Mouse (Mus musculus) limb, embryonic 11.5 days (tissue): ENCODE data around the gene Cops7b. TPM values are rescaled to one million over a fixed set of nuclear protein-coding genes. Genes with fewer than 3 reads are reported as not detected.

Experiments used
- ATAC-seq: fragments of 200-750 bp; cut with Nextera tagmentation; 2 replicates; pipeline ENCODE4 v1.8.0; 2017; ENCODE audit warnings: low read depth; ENCODE audit not compliant: insufficient number of reproducible peaks, low FRiP score, low TSS enrichment
- DNase-seq: peaks from one replicate; pipeline ENCODE4 v3.0.0-alpha.2; 2015; ENCODE audit warnings: low spot score
- H3K27ac ChIP-seq: fragments of 300-500 bp; sonication (generic); replicated peaks from 2 replicates; pipeline ENCODE4 v1.5.1; 2014; ENCODE audit warnings: low read depth, mild to moderate bottlenecking, low read length
- H3K27me3 ChIP-seq: fragments of 300-500 bp; sonication (generic); 2 replicates; pipeline ENCODE4 v1.6.1; 2014; ENCODE audit warnings: mild to moderate bottlenecking, low read length, mixed read lengths; ENCODE audit not compliant: control insufficient read depth, insufficient read depth
- H3K36me3 ChIP-seq: fragments of 300-500 bp; sonication (generic); 2 replicates; pipeline ENCODE4 v1.6.1; 2014; ENCODE audit warnings: mild to moderate bottlenecking, low read length, moderate library complexity, mixed read lengths; ENCODE audit not compliant: control insufficient read depth, insufficient read depth
- H3K4me1 ChIP-seq: fragments of 300-500 bp; sonication (generic); 2 replicates; pipeline ENCODE4 v1.6.1; 2014; ENCODE audit warnings: low read length, mixed read lengths; ENCODE audit not compliant: control insufficient read depth, insufficient read depth
- H3K4me2 ChIP-seq: fragments of 300-500 bp; sonication (generic); 2 replicates; pipeline ENCODE4 v1.6.1; 2014; ENCODE audit warnings: low read depth, mild to moderate bottlenecking, moderate library complexity; ENCODE audit not compliant: severe bottlenecking
- H3K4me3 ChIP-seq: fragments of 300-500 bp; sonication (generic); 2 replicates; pipeline ENCODE4 v1.5.1; 2014; ENCODE audit warnings: low read depth, low read length
- H3K9ac ChIP-seq: fragments of 300-500 bp; sonication (generic); 2 replicates; pipeline ENCODE4 v1.6.1; 2014; ENCODE audit warnings: mild to moderate bottlenecking, low read length
- H3K9me3 ChIP-seq: fragments of 300-500 bp; sonication (generic); 2 replicates; pipeline ENCODE4 v1.6.1; 2016; ENCODE audit warnings: low read length; ENCODE audit not compliant: control insufficient read depth
- WGBS: fragments of 180-500 bp; shearing (Covaris S2); extraction: QIAGEN DNeasy Blood & Tissue Kit; methylation state at CpG from one replicate; pipeline ENCODE4 v1.1.7; 2014; 5-methylcytosine and 5-hydroxymethylcytosine counted together
- microRNA-seq: library from miRNA; unstranded; fragments of <30 nt; microRNA quantifications from one replicate; pipeline ENCODE4, GENCODE M21; 2016
- polyA plus RNA-seq: library from polyadenylated mRNA; unstranded; fragments of >200 nt; fragmentation: Nextera tagmentation; extraction: Ambion mirVana; gene quantifications from 2 replicates; pipeline ENCODE4 v1.2.1, GENCODE M21; 2014

The Cops7b gene
- polyA plus RNA-seq, 1 experiment from 2014 or later, result 61.6 TPM

DNA sequence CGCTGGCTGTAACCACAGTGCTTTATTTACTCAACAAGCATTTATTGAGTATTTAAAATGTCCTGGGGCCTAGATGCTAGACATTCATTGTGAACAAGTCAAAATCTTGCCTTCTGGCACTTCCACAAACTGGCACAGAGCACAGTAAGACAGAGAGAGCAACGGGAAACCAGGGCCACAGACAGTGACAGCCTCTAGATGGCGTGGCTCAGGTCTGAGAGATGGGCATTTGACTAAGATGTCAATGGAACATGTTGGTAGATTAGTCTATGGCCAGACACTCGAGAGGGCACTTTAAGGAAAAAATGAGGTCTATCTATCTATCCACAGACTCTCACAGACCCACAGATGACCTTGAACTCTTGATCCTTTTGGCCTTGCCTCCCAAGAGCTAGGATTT is 70.0 kb downstream of the Cops7b start:
- 62% methylated on average over 4 of the region's 4 CpGs for WGBS
- no peak overlapping the region for H3K4me2 ChIP-seq
- no peaks in the 10 kb centered on the region for H3K36me3 ChIP-seq
- DNase-seq (no peak), ATAC-seq (no peak)
- no peaks in the 10 kb centered on the region for H3K4me1 ChIP-seq
- no peak overlapping the region for H3K9ac ChIP-seq
- H3K27me3 ChIP-seq, result no peaks in the 10 kb centered on the region
- no peak overlapping the region for H3K27ac ChIP-seq
- no peaks in the 10 kb centered on the region for H3K9me3 ChIP-seq
- H3K4me3 ChIP-seq, result no peak overlapping the region

GRCm38 (mm10) chr1:86657071-86657470 is 74.4 kb downstream of the Cops7b start:
- 88% methylated on average over 5 of the region's 5 CpGs for WGBS
- H3K9ac ChIP-seq, result no peak overlapping the region
- H3K36me3 ChIP-seq, result no peaks in the 10 kb centered on the region
- H3K9me3 ChIP-seq, result no peaks in the 10 kb centered on the region
- no peak overlapping the region for H3K4me2 ChIP-seq
- ATAC-seq (no peak), DNase-seq (no peak)
- H3K4me1 ChIP-seq, result no peaks in the 10 kb centered on the region
- no peaks in the 10 kb centered on the region for H3K27me3 ChIP-seq
- no peak overlapping the region for H3K4me3 ChIP-seq
- no peak overlapping the region for H3K27ac ChIP-seq

Small RNA genes lying within 50 kb of the gene (microRNA-seq; reads per million reads assigned to microRNA genes)
- not detected for gene Gm22955

Other genes with a start within 250 kb of the Cops7b start
- gene Ncl, start 223.5 kb upstream of the Cops7b start, polyA plus RNA-seq, result 483 and 544 TPM in 2 replicates
- gene Nmur1, start 156.7 kb upstream of the Cops7b start, polyA plus RNA-seq, result 0.12 and 0.40 TPM in 2 replicates
- gene Tex44, start 156.6 kb upstream of the Cops7b start, polyA plus RNA-seq, result not detected in 2 replicates
- 4,370 and 4,506 TPM in 2 replicates for gene Ptma, start 56.2 kb upstream of the Cops7b start, polyA plus RNA-seq
- gene Pde6d, start 275 bp upstream of the Cops7b start, polyA plus RNA-seq, result 76.7 and 81.6 TPM in 2 replicates
- gene Nppc, start 87.7 kb downstream of the Cops7b start, polyA plus RNA-seq, result 0.55 and 0.67 TPM in 2 replicates
- gene Dis3l2, start 120.9 kb downstream of the Cops7b start, polyA plus RNA-seq, result 30.3 and 30.9 TPM in 2 replicates